Mouse (Mus musculus): ENCODE measurements around the gene H2-DMa.

DNA sequence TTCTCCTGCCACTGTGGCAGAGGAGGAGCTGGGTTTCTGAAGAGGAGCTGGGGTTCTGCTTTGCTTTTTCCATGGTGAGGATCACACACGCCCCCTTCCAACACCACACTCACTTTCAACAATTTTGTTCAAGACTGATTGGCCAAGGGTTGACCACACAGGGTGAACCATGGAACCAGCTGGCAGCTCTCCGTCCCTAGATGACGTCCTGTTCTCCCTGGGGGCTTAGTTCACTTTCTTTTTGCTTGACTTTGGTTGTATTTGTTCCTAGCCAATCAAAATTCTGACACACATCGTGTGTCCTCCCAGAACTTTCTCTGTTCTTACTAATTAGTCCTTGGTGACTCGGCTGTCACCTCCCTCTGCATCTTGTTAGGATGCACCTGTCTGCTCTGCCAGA is 22.1 kb upstream of the H2-DMa start:
- no peak for TF ChIP-seq GATA1 (IDR thresholded peaks at IDR 0.05; ENCODE audit: borderline replicate concordance, low read length)
- TF ChIP-seq FLI1 (IDR thresholded peaks at IDR 0.05; ENCODE audit: low read length) = no peak

Data from megakaryocyte, embryonic 14.5 days (primary cell).